Mouse (Mus musculus) heart, embryonic 14.5 days (tissue): ENCODE measurements at regions not wholly inside any gene's neighbourhood (a gene's known extent, or its start where the extent isn't known, plus 50 kb on each side); places are given as distances from the start of the nearest gene placed in this dataset.
"Not testable (repeated sequence)": the region's sequence is repeated elsewhere in the genome, so short reads cannot be mapped to it uniquely, and the experiment has no call there.

Source experiments
- ATAC-seq: fragments of 200-750 bp; cut with Nextera tagmentation; 2 replicates; pipeline ENCODE4 v1.8.0; 2017; ENCODE audit warnings: low read depth, moderate TSS enrichment; ENCODE audit not compliant: insufficient number of reproducible peaks, insufficient read depth, low FRiP score
- H3K27ac ChIP-seq, 2 experiments: fragments of 200-500 bp in 1 of 2; fragments of 300-500 bp in 1 of 2; sonication (generic) in 1 of 2; replicated peaks in 1 of 2; 2 replicates each; pipeline ENCODE4 v1.5.1; 2012 to 2014; ENCODE audit warnings: low read depth in 2 of 2, low read length in 2 of 2, control low read depth in 1 of 2, mild to moderate bottlenecking in 1 of 2, mixed read lengths in 1 of 2; ENCODE audit not compliant: control insufficient read depth in 1 of 2, insufficient read depth in 1 of 2
- H3K27me3 ChIP-seq: fragments of 300-500 bp; sonication (generic); 2 replicates; pipeline ENCODE4 v1.6.1; 2014; ENCODE audit warnings: mild to moderate bottlenecking, low read length, control low read depth; ENCODE audit not compliant: control insufficient read depth, insufficient read depth
- H3K36me3 ChIP-seq: fragments of 300-500 bp; sonication (generic); 2 replicates; pipeline ENCODE4 v1.6.1; 2014; ENCODE audit warnings: mild to moderate bottlenecking, control low read depth, low read length, mixed read lengths; ENCODE audit not compliant: control insufficient read depth, insufficient read depth
- H3K4me1 ChIP-seq, 2 experiments: fragments of 200-500 bp in 1 of 2; fragments of 300-500 bp in 1 of 2; sonication (generic) in 1 of 2; 2 replicates each; pipeline ENCODE4 v1.6.1; 2012 to 2014; ENCODE audit warnings: low read length in 2 of 2, control low read depth in 1 of 2, mixed read lengths in 1 of 2; ENCODE audit not compliant: control insufficient read depth in 2 of 2, insufficient read depth in 2 of 2
- H3K4me2 ChIP-seq: fragments of 300-500 bp; sonication (generic); 2 replicates; pipeline ENCODE4 v1.6.1; 2014; ENCODE audit warnings: mild to moderate bottlenecking, low read length
- H3K4me3 ChIP-seq, 2 experiments: fragments of 200-500 bp in 1 of 2; fragments of 300-500 bp in 1 of 2; sonication (generic) in 1 of 2; 2 replicates each; pipeline ENCODE4 v1.5.1; 2012 to 2014; ENCODE audit warnings: low read length in 2 of 2, mild to moderate bottlenecking in 2 of 2, control low read depth in 1 of 2, low read depth in 1 of 2, moderate library complexity in 1 of 2; ENCODE audit not compliant: control insufficient read depth in 1 of 2, insufficient read depth in 1 of 2
- H3K9ac ChIP-seq: fragments of 300-500 bp; sonication (generic); 2 replicates; pipeline ENCODE4 v1.6.1; 2014; ENCODE audit warnings: mild to moderate bottlenecking, low read length
- H3K9me3 ChIP-seq: fragments of 300-500 bp; sonication (generic); 2 replicates; pipeline ENCODE4 v1.6.1; 2016; ENCODE audit warnings: low read length, control low read depth; ENCODE audit not compliant: control insufficient read depth
- WGBS: fragments of 180-500 bp; shearing (Covaris S2); extraction: QIAGEN DNeasy Blood & Tissue Kit; methylation state at CpG from one replicate; pipeline ENCODE4 v1.1.7; 2014; 5-methylcytosine and 5-hydroxymethylcytosine counted together

DNA sequence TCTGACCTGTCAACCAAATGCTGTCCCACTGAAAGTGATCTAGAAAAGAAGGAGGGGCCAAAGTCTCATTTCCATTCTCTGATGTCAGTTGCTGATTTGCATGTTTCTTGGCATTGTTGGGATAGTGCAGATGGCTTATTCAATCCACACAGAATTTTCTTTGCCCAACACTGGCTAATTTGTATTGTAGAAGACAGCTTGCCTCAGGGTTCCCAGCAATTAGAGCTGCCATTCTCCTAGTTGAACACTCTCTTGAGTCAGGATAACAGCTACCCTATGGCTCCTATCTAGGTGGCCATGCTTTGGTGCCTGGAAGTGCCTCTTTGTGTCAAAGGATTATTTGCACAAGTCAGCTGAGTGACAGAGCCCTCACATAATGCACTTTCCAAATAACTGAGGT is 569.0 kb downstream of the Lrriq3 start:
- Histone ChIP-seq H3K4me3 (no peak overlapping the region), H3K36me3 (no peaks in the 10 kb centered on the region), H3K4me2 (no peak overlapping the region), H3K9me3 (no peaks in the 10 kb centered on the region), H3K9ac (no peak overlapping the region), H3K27me3 (no peaks in the 10 kb centered on the region), H3K4me1 (no peaks in the 10 kb centered on the region), H3K27ac (no peak overlapping the region)
- no peak for ATAC-seq

GRCm38 (mm10) chr3:155672558-155672957 is 579.3 kb downstream of the Lrriq3 start:
- H3K27ac ChIP-seq = no peak overlapping the region
- H3K9ac ChIP-seq = no peak overlapping the region
- 74% methylated on average over 1 of the region's 1 CpGs for WGBS
- no peak overlapping the region for H3K4me3 ChIP-seq
- no peak for ATAC-seq
- H3K4me1 ChIP-seq = no peaks in the 10 kb centered on the region
- no peaks in the 10 kb centered on the region for H3K36me3 ChIP-seq
- no peaks in the 10 kb centered on the region for H3K27me3 ChIP-seq
- H3K9me3 ChIP-seq = no peaks in the 10 kb centered on the region
- H3K4me2 ChIP-seq = no peak overlapping the region

- Histone ChIP-seq H3K27ac (no peak overlapping the region), H3K4me2 (no peak overlapping the region), H3K9ac (no peak overlapping the region), H3K4me3 (no peak overlapping the region), H3K9me3 (no peaks in the 10 kb centered on the region), H3K27me3 (no peaks in the 10 kb centered on the region), H3K4me1 (no peaks in the 10 kb centered on the region), H3K36me3 (no peaks in the 10 kb centered on the region)
- WGBS = 83% methylated on average over 4 of the region's 4 CpGs
- ATAC-seq = no peak
These were observed 587.0 kb downstream of the Lrriq3 start for GRCm38 (mm10) chr3:155680200-155680599.

GRCm38 (mm10) chr3:155682921-155683813 is 589.9 kb downstream of the Lrriq3 start:
- H3K4me3 ChIP-seq = no peak overlapping the region
- no peaks in the 10 kb centered on the region for H3K27me3 ChIP-seq
- no peaks in the 10 kb centered on the region for H3K9me3 ChIP-seq
- no peak overlapping the region for H3K4me2 ChIP-seq
- H3K27ac ChIP-seq = no peak overlapping the region
- no peak for ATAC-seq
- H3K36me3 ChIP-seq = no peaks in the 10 kb centered on the region
- no peaks in the 10 kb centered on the region for H3K4me1 ChIP-seq
- H3K9ac ChIP-seq = no peak overlapping the region
- 69% methylated on average over 8 of the region's 8 CpGs for WGBS

- no peak overlapping the region for H3K4me2 ChIP-seq
- WGBS = 76% methylated on average over 5 of the region's 5 CpGs
- no peaks in the 10 kb centered on the region for H3K27me3 ChIP-seq
- no peaks in the 10 kb centered on the region for H3K36me3 ChIP-seq
- no peak overlapping the region for H3K9ac ChIP-seq
- no peaks in the 10 kb centered on the region for H3K9me3 ChIP-seq
- no peak overlapping the region for H3K4me3 ChIP-seq
- no peak overlapping the region for H3K27ac ChIP-seq
- no peaks in the 10 kb centered on the region for H3K4me1 ChIP-seq
- ATAC-seq = no peak
These were observed 595.1 kb downstream of the Lrriq3 start for GRCm38 (mm10) chr3:155688358-155688757.

DNA sequence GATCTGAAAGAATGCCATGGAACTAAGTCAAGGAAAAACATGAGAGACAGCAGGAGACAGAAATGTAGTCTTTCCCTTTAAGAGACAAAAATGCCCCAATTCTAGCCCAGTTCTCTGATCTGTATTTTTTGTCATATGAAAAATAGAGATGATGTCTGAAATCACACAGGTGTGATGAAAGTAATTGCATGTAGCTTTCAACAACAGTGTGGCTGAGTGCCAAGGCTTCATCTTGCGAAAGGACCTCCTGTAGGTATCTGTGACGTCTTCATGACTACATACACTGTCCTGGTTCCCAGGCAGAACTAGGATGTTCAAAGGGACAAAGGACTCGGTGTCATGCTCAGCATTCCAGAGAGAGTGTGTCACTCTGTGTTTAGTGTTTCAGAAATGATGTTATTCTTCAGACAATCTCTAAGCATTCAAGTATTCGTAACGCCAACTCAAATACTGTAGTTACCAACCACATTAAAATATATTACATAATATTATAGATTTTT is 629.8 kb downstream of the Lrriq3 start:
- H3K9ac ChIP-seq = no peak overlapping the region
- no peak overlapping the region for H3K27ac ChIP-seq
- H3K9me3 ChIP-seq = no peaks in the 10 kb centered on the region
- no peaks in the 10 kb centered on the region for H3K4me1 ChIP-seq
- WGBS = 59% methylated on average over 5 of the region's 5 CpGs
- no peak overlapping the region for H3K4me2 ChIP-seq
- H3K27me3 ChIP-seq = no peaks in the 10 kb centered on the region
- no peak for ATAC-seq
- H3K4me3 ChIP-seq = no peak overlapping the region
- H3K36me3 ChIP-seq = no peaks in the 10 kb centered on the region

DNA sequence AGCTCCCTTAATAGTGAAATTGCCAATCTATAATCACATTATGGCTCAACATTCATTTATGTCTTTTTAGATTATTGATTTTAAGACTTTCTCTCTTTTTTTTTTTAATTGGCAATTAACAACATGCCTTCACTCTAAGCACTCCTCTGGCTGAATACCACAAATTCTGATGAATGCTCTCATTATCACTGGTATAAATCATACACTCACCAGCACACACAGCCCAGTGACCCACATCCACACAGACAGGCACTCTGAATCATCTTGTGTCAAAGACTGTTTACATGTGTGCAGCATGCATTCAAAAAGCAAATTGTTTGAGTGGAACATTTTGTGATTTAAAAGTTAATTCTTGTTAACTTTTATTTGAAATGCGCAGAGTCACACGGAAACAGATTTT is 649.2 kb downstream of the Lrriq3 start:
- Histone ChIP-seq H3K9ac (no peak overlapping the region), H3K9me3 (no peaks in the 10 kb centered on the region), H3K4me3 (no peak overlapping the region), H3K36me3 (no peaks in the 10 kb centered on the region), H3K27me3 (no peaks in the 10 kb centered on the region), H3K4me1 (no peaks in the 10 kb centered on the region), H3K27ac (no peak overlapping the region), H3K4me2 (no peak overlapping the region)
- 94% methylated on average over 2 of the region's 2 CpGs for WGBS
- no peak for ATAC-seq

GRCm38 (mm10) chr3:155746601-155747000 is 653.4 kb downstream of the Lrriq3 start:
- not testable (repeated sequence) for H3K9me3 ChIP-seq, H3K36me3 ChIP-seq, H3K9ac ChIP-seq, ATAC-seq, H3K27me3 ChIP-seq, H3K4me1 ChIP-seq, H3K27ac ChIP-seq, H3K4me2 ChIP-seq, H3K4me3 ChIP-seq
- 23% methylated on average over 1 of the region's 1 CpGs for WGBS
